Mouse (Mus musculus) left cerebral cortex, adult 8-10 months (tissue): ENCODE results near the gene Ptges3l. TPM values are rescaled to one million over a fixed set of nuclear protein-coding genes. Genes with fewer than 3 reads are reported as not detected.
"Not testable (repeated sequence)": the region's sequence is repeated elsewhere in the genome, so short reads cannot be mapped to it uniquely, and the experiment has no call there.

Source experiments
- DNase-seq, 2 experiments: peaks; one replicate each; pipeline ENCODE4 v3.0.0; 2022; ENCODE audit warnings: low spot score in 2 of 2
- total RNA-seq, 4 experiments: library from RNA; stranded (reverse); gene quantifications; 2 replicates each; pipeline ENCODE4 v1.2.4; 2022

The Ptges3l gene
- total RNA-seq = 1 to 10 TPM; 2.1 to 3.5 (median 3.1) TPM

DNA sequence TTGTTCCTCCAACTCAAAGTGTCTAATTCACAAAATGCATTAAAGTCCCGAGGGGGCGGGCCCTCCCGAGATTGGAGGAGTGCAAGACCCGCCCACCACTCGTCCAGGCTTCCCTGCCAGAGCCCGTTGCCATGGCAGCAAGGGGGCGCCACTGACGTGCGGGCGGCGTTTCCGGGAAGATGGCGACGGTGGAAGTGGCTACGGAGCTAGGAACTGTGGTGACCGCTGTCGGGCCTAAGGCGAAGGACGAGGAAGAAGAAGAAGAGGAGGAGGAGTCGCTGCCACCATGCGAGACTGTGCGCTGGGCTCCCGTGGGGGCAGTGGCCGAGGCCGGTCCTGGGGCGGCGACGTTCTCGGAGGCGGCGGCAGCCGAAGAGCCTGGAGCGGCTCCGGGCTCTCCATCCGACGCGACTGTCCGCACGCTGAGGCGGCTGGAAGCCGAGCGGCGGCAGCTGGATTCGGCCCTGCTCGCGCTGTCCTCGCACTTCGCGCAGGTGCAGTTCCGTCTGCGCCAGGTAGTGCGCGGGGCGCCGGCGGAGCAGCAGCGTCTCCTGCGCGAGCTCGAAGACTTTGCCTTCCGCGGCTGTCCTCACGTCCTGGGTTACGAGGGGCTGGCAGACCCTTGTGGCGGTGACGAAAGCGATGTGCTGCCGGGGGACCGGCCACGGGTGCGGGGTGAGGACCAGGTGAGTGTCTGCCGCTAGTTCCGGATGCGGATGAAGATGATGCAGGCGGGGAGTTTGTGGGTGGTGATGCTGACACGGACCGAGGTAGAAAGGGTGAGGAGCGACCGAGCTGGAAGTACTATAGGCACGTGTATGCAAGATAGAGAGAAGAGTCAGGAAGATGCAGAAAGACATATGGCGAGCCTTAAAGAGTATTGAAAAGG, at the start of gene Ptges3l, which contains the start of gene Rundc1:
TSS of gene Ptges3l (minus strand) at position 409 of the 889 bp plus-strand sequence.
TSS of gene Rundc1 (plus strand) at position 161 of the 889 bp plus-strand sequence.
- peak; percentile 94 to 96 for DNase-seq

GRCm38 (mm10) chr11:101474298-101474697, 49.2 kb upstream of the Ptges3l start:
- no peak for DNase-seq

DNA sequence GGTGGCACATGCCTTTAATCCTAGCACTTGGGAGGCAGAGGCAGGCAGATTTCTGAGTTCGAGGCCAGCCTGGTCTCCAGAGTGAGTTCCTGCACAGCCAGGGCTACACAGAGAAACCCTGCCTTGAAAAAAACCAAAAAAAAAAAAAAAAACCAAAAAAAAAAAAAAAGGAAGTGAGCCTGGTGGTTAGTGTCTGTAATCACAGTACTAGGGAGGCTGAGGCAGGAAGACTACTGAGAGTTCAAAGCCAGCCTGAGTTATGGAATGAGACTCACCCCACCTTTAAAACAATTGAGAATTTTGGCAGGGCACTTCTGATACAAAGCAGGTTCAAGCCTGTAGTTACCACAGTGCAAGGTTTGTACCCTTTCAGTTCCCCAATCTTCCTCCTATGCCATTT, 48.6 kb upstream of the Ptges3l start:
- DNase-seq = not testable (repeated sequence)

DNA sequence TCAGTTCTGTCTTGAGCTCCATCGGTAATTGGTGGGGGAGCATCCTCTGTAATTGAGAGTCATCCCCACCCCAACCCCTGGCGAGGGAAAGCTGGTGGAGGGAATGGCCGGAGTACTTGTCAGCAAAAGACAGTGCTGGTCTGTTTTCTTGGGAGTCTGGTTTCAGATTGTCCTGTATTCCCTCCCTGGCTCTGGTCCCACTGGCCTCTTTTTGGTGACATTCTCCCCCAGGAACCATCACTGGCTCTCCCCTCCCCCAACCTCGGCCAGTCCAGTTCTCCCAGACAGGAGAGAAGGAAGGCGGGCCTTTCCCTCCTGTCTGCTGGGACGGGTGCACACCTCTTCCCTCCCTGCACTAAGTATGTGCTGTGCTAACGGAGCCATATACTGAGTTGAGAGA, 47.2 kb upstream of the Ptges3l start:
- DNase-seq = no peak

- DNase-seq = no peak
Observed at GRCm38 (mm10) chr11:101471926-101472325, 46.8 kb upstream of the Ptges3l start.

GRCm38 (mm10) chr11:101470206-101470605, 45.1 kb upstream of the Ptges3l start:
- DNase-seq = no peak

DNA sequence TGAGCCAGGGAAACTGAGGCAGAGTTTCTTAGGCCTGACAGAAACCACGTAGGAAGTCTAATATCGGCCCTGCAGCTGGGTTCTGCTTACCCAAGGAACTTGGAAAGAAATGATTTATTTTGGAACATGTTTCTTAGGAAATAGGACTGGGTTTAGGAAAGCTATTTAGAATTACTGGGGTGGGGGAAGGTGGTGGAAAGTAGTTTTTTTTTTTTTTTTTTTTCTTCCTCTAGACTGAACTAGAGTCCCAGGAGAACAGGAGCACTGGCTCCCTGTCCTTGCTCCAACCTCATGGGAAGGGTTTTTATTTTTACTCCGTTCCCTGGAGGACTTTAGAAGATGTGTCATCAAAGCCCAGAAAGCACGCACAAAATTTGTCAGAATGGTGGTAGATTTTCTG, 44.0 kb upstream of the Ptges3l start:
- no peak for DNase-seq

- DNase-seq = no peak
Observed at GRCm38 (mm10) chr11:101468731-101469130, 43.6 kb upstream of the Ptges3l start.

GRCm38 (mm10) chr11:101468263-101468688, 43.1 kb upstream of the Ptges3l start:
- DNase-seq = peak in 1 of 2 experiments; percentile 23

DNA sequence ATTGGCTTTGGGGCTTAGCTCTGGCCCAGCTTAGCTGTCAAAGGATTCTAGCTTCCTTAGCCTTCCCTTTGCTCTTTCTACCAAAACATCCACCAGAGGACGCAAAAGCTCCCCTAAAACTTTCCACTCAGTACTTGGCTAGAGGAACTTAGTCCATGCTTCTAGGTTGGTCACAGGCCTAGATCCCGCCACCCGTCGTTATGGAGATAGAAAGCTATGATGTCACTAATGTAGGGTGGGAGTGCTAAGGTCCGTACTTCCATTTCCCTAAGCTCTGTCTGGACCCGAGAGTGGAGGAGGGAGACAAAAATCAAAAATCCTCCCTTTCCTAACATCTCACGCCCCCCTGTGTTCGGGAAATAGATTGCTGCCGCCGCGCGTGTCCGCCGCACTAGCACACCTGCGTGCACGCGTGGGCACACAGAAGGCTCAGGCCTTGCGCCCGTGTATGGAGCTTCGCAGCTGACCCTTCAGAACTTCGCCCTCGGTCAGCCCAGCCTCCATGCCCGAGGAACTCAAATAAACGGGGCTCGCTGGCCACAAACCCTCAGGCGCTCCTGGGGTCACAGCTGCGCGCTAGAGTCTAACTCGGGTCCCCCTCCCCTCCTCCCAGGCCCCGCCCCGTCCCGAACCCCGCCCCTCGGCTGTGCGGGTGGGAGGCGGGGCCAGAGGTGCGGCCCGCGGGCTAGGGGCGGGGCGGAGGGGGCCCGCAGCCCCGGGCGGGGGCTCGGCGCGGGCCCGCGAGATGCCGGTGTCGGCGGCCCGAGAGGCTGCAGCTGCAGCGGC, 42.5 kb upstream of the Ptges3l start:
- peak; percentile 59 to 64 for DNase-seq

GRCm38 (mm10) chr11:101466552-101466950, 41.4 kb upstream of the Ptges3l start:
- DNase-seq = not testable (repeated sequence)

DNA sequence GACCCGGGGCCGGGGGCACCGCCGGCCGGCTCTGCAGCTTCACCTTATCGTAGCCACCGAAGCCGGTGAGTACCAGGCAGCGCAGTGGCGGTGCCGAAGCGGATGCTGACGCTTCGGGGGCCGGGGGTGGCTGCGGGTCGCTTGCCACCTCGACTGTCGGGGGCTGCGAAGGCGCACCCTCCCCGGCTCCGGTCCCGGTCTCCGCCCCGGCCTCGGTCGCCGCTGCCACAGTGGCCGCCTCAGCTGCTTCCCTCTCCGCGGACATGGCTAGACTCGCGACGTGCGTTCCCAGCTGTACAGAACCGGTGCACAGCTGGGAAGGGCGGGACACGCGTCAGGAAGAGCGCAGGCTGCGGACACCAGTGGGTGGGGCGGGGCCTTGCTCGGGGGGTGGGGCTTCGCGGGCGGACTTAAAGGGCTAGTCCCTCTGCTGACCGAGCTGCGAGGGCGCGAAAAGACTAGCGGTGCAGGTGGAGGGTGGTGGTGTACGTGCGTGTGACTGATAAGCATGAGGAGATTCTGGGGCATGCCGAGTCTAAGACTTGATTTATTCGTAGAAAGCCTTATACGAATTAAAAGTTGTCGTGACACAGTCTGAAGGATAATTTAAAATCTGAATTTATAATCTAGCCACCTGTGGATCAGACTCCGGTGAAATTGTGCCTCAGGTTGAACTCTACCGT, 40.9 kb upstream of the Ptges3l start, which contains the start of gene Vat1:
TSS of gene Vat1 (minus strand) at position 362 of the 683 bp plus-strand sequence.
- peak in 1 of 2 experiments; percentile 36 for DNase-seq

GRCm38 (mm10) chr11:101465101-101465868, 40.2 kb upstream of the Ptges3l start:
- no peak for DNase-seq

GRCm38 (mm10) chr11:101464211-101465100, 39.3 kb upstream of the Ptges3l start, which contains the start of gene Rnd2:
Rnd2 (plus strand) TSS chr11:101464999.
- DNase-seq = no peak

- DNase-seq = no peak
Observed at GRCm38 (mm10) chr11:101462583-101463440, 37.7 kb upstream of the Ptges3l start.

DNA sequence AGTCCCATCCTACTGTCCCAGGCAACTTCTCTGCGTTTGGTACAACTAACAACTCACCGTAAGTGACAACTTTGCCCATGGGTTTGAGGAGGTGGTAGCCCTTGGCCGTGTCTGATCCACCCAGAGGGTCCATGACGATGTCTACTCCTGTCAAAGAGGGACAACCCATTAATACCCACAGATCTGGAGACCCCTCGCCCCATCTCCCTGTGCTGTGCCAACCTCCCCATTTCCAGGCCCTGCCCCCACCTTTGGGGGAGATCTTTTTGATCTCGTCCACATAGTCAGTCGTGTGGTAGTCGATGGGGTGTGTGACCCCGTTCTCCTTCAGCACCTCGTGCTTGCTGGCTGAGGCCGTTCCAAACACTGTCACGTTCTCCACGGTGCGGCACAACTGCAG, 37.0 kb upstream of the Ptges3l start:
- DNase-seq = no peak

GRCm38 (mm10) chr11:101460321-101460720, 35.2 kb upstream of the Ptges3l start:
- no peak for DNase-seq

GRCm38 (mm10) chr11:101459716-101460115, 34.6 kb upstream of the Ptges3l start:
- DNase-seq = no peak

DNA sequence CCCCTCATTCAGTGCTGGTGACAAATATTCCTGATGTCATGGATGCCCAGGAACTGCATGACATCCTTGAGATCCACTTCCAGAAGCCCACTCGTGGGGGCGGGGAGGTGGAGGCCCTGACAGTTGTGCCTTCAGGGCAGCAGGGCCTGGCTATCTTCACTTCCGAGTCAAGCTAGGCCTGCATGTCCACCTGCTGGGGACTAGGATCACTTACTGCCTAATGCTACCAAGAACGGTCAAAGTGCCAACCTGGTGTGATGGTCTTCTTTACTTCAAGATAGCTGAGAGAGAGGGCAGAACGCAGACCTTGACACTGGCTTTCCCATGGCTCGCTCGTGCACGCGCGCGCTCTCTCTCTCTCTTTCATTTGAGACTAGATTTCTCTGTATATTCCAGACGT, 33.1 kb upstream of the Ptges3l start:
- DNase-seq = no peak
